Mouse (Mus musculus): Measurements from ENCODE around the gene Rph3al.

The Rph3al gene

DNA sequence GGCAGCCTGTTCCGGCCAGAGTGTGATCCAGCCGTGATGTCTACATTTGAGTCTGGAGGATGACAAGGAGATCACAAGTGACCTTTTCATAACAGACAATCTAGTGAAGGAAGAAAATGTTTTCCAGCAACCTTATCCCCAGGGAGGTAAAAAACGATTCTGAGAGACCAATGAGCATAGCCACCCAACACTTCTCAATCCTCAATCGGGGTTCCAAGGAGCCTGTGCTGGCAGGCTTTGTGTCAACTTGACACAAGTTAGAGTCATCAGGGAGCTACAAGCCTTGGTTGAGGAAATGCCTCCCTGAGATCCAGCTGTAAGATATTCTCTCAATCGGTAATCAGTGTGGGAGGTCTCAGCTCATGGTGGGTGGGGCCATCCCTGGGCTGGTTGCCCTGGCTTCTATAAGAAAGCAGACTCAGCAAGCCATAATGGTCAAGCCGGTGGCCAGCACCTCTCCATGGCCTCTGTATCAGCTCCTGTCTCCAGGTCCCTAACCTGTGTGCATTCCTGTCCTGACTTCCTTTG is at the start of gene Rph3al:
Gene Rph3al, minus strand, starts transcription at position 51 of the 528 bp plus-strand sequence.
- peak; percentile 52 to 60 for DNase-seq

- DNase-seq, result no peak
Observed at GRCm38 (mm10) chr11:75985948-75986347, 47.7 kb upstream of the Rph3al start.

GRCm38 (mm10) chr11:75984581-75984980 is 46.4 kb upstream of the Rph3al start:
- no peak for DNase-seq

DNA sequence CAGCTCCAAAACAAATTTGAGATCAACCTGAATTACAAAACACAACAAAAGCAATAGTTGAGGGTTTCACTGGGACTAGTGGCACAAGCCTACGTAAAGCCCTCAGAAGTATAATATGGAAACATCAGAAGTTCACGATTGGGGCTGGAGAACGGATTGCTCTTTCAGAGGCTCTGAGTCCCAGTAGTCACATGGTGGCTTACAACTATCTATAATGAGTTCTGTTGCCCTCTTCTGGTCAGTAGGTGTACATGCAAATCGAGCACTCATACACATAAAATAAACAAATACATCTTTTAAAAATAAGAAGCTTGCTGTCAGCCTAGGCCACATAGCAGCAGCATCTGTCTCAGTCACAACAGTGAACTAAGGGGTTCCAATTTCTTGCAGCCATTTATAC is 45.0 kb upstream of the Rph3al start:
- DNase-seq, result no peak

DNA sequence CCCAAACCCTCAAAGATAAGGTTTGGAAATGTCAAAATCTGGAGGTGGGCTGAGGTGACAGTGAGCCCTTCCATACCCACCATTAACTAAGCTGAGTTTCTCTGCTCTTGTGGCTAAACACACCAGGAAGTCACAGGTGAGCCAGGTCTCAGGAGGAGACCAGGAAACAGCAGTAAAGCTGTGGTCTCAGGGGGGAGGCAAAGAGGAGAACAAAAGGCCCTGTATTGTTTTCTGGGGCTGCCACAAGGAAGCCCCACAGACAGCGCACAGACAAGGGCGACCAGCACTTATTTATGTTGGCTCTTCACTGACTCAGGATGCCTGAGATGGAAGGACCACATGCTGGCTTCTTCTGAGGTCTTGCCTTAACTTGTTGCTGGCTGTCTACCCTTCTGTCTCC is 42.2 kb upstream of the Rph3al start:
- DNase-seq, result no peak

GRCm38 (mm10) chr11:75978051-75978450 is 39.8 kb upstream of the Rph3al start:
- no peak for DNase-seq

- peak; percentile 36 to 46 for DNase-seq
Observed at GRCm38 (mm10) chr11:75976748-75977147, 38.5 kb upstream of the Rph3al start.

DNA sequence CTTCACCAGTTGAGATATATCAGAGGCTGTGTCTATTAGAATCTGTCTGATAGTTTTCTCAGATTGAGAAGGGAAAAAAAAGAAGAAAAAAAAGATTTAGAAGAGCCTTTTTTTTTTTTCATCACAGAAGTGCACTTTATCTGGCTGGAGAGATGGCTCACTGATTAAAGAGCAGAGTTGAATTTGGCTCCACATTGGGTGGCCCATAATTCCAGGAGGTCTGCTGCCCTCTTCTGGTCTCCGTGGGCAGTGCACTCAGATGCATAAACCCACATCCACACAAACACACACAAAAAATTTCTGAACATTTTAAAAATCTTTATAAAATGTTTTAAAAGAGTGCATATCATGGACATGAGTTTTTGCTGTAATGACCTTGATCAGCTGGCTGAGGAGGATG is 35.8 kb upstream of the Rph3al start:
- DNase-seq, result no peak

GRCm38 (mm10) chr11:75972916-75973567 is 34.8 kb upstream of the Rph3al start:
- DNase-seq, result no peak

DNA sequence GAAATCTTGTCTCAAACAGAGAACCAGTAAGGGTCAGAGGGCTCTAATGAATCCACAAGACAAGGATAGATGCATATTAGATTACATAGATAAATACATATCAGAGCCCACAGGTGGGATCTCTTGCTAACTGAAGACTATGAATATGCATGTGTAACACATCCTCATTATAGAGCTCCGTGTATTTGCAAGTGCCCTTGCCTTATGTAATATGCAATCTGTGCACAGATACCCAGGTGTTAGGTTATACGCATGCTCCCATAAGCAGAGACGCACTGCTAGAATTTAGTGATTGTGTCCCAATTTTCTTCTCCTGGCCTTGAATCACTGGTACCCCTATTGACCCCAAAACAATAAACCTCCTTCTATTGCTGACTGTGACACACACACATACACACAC is 34.0 kb upstream of the Rph3al start:
- DNase-seq, result no peak

DNA sequence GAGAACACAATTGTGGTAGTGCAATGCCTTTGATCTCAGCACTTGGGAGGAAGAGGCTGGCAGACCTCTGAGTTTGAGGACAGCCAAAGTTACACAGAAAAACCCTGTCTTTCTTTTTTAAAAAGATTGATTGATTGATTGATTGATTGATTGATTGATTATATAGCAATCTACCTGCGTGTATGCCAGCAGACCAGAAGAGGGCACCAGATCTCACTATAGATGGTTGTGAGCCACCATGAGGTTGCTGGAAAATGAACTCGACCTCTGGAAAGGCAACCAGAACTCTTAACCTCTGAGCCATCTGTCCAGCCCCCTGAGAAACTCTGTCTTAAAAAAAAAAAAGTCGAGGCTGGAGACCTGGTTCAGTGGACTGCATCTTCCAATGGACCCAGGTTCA is 32.4 kb upstream of the Rph3al start:
- DNase-seq, result no peak

- DNase-seq, result no peak
Observed at GRCm38 (mm10) chr11:75968761-75969160, 30.5 kb upstream of the Rph3al start.

GRCm38 (mm10) chr11:75966401-75967372 is 28.5 kb upstream of the Rph3al start:
- peak; percentile 85 to 88 for DNase-seq

- no peak for DNase-seq
Observed at GRCm38 (mm10) chr11:75965674-75966400, 27.6 kb upstream of the Rph3al start.

- DNase-seq, result no peak
Observed at GRCm38 (mm10) chr11:75964476-75964730, 26.2 kb upstream of the Rph3al start.

GRCm38 (mm10) chr11:75963730-75964475 is 25.7 kb upstream of the Rph3al start:
- no peak for DNase-seq

DNA sequence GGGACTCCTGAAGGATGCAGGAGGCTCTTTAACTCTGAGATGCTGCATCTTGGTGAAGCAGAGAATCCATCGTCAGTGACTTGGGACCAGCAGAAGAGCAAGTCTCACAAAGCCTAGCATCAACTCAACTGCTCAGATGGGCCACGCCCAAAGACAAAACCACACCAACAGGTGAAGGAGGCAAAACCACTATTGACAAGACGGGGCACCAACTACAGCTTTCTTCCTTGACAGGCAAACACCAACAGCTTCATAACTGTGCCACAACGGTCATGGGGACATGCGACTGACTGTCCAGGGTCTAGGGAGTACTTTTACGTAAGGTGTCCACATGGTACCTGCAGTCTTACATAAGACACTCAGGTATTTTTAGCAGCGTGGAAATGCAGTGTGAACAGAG is 23.6 kb upstream of the Rph3al start:
- peak in 1 of 2 experiments; percentile 26 for DNase-seq

DNA sequence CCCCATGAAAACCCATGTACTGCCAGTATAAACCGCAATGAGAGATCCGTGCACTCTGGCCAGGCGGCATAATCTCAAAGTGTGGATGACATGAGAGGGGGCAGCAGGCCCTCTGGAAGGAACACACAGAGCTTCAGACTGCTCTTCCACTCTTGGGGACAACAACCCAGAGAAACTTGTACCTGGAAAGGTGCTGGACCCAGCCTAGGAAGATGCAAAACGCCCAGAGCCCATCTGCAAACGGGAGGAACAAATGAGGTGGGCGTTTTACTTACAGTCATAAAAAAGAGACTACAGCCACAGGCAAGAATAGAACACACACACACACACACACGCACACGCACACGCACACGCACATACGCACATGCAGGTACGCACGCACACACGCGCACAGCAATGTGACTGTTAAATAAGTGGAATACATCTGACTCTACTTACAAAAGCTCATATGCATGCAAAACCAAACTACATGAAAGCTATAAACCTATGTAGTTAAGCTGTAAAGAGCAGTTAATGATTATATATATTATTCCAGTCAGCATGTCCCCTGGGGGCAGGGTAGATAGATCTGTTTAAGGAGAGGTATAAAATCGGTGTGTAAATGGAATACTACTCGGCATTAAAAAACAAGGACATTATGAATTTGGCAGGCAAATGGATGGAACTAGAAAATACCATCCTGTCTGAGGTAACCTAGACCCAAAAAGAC is 19.0 kb upstream of the Rph3al start:
- no peak for DNase-seq

- no peak for DNase-seq
Observed at GRCm38 (mm10) chr11:75956651-75957050, 18.4 kb upstream of the Rph3al start.

GRCm38 (mm10) chr11:75954896-75955295 is 16.7 kb upstream of the Rph3al start:
- DNase-seq, result no peak

DNA sequence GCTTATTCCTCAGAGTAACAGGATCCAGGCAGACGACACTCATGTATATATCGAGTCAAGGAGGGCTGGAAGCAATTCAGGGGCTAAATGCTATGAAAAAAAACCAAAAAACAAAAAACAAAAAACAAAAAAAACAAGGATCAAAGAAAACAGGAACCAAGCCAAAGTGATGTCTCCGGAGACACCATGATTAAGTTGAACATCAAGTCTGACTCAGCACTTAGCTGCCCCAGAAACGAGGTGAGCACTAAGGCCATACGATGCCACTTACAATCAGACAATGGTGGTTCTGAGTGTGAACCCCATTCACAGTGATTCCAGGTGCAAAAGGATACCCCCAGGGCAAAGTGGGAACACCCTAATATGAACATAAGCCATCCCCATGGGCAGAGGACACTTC is 13.7 kb upstream of the Rph3al start:
- no peak for DNase-seq

DNA sequence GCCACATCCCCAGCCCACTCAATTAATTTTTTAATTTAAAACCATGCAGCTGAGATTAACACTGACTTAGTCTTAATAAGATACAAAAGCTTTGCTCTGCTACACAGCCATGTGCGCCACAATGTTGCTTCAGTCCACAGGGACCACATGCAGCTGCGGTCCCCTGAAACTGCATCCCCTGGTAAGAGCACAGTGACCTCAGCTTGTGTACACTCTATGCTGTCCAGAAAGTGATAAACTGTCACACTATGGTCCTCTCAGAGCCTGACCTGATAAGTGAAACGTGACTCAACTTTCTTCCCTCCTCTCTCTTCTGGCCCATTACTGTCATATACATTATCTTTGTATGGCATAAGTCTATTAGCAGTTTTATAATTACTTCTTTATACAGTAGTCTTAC is 12.2 kb upstream of the Rph3al start:
- DNase-seq, result no peak

Data from lung, adult 18-20 months (tissue).